Mouse (Mus musculus) layer of hippocampus, postnatal 25 days (tissue): ENCODE results near the gene Cend1. TPM values are rescaled to one million over a fixed set of nuclear protein-coding genes. Genes with fewer than 3 reads are reported as not detected.

Experiments
- DNase-seq, 2 experiments: peaks; one replicate each; pipeline ENCODE4 v3.0.0; 2022; ENCODE audit warnings: mixed read lengths in 2 of 2, low spot score in 1 of 2; ENCODE audit errors: extremely low spot score in 1 of 2
- total RNA-seq, 2 experiments: library from RNA; stranded (reverse); gene quantifications; 2 replicates each; pipeline ENCODE4 v1.2.3; 2021

The Cend1 gene
- total RNA-seq, result 100 to 1,000 TPM; 286 to 299 TPM

DNA sequence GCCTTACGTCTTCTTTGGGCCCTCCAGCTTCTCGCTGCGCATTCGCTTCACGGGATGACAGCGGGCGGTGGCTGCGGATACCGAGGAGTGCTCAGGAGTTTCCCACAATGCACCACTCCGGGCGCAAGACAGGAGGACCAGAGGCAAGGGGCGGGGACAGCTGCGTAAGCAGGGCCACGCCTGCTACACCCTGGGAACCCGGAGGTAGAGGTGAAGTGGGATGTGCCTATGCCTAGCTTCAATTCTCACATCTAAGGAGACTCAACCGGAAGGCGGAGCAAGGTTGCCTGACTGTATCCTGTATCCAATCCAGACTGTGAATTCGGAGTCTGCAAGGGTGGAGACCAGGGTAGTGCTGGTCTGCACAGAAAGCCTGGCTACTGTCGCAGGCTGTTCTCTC lies at the start of gene Cend1:
Cend1 (minus strand) TSS at position 182 of the 400 bp plus-strand sequence.
- DNase-seq, result peak; percentile 73 to 80

DNA sequence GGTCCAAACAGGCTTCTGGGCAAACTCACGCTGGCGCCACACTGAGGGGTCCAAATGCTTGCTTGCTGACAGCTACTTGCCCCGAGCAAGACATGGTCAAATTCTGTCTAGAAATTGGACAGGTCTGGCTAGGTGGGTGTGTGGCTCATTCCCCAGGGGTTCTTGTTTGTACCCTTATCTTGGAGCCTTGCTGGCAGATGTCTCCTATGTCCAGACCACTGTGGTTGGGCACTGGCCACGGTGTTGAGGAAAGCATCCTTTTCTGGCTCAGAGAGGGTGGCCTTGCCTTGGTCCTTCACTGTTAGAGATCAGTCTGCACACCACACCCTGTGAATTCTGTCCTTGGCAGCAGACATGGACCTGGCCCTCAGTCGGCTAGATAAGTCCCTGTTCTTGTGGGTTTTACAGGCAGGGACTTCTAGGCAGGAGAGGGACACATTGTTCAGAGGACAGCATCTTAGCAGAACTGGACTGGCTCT lies 49.0 kb upstream of the Cend1 start:
- no peak for DNase-seq

DNA sequence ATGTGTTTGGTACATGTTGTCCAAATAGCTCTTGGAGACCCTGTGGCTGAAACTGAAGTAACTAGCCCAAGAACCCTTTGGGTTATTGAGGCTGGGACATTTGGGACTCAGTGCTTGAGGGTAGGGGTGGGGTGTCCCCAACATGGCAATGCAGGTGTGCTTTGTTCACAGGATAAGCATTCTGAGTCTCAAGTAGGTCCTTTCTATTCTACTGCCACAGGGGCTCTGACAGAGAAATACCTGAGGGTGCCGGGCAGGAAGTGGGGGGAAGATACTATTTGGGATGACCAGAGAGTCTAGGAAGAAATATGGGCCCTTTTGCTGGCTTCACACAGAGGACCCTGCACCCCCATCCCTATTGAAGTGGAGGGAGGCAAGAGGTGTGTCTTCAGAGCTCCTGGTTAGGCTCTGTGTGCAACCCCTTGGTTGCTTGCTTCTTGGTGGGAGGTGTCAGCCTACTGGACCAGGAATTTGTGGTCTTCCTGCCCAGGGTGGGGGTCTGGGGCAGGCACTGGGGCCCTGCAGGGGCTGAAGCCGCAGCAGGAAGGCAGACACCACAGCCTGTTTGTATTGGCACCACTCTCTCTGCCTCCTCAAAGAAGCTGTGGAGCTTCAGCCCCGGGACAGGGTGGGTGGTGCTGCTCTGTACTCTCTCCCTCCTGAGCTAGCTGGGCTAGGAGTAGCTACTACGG lies 48.4 kb upstream of the Cend1 start:
- DNase-seq, result no peak

DNA sequence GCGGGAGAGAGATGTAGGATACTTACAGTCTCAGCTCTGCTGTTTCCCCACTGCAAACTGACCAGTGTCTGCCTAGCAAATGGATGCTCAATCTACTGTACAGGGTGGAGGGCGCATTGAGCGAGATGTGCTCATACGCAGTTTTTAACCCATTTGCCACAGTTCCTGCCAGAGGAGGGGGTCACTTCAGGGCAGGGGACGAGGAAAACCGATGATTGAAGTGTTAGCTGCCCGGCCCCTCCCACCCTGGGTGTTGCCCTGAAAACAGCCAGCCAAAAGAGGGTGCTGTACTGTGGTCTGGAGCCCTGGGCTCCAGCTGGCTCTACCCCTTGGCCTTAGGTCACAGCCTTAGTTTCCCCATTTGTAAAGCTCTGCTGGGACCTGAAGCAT lies 47.7 kb upstream of the Cend1 start:
- DNase-seq, result no peak

DNA sequence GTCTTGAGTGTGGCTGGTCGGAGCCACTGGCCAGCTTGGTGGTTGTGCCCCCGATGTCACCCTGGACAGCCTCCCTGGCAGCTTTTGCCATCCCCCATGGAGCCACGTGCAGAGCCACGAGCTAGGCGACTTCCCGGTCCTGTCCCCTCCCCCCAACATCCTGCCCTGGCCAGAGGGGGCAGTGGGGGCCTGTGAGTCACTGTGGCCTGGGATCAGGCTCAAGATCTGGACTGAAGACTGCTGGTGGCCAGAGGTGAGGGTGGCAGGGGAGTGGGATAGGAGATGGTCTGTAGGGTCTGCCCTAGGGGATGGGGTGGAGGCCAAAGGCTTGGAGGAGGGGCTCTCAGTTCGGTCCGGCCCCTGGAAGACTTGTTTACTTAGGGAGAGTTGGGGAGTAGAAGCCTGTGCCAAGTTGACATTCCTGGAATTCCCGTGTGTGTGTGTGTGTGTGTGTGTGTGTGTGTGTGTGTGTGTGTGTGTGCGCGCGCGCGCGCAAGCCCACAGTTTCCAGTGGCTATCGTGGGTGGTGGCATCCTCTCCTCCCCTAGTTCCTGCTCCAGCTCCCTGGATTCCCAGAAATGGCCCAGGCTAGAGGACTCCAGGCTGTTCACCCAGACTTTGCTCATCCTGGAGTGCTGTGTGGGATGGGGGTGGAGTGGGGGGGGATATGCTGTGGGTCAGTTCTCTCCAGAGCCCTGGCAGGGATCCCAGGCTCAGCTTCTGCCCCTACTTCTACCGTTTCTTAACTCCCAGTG lies 47.1 kb upstream of the Cend1 start:
- no peak for DNase-seq

DNA sequence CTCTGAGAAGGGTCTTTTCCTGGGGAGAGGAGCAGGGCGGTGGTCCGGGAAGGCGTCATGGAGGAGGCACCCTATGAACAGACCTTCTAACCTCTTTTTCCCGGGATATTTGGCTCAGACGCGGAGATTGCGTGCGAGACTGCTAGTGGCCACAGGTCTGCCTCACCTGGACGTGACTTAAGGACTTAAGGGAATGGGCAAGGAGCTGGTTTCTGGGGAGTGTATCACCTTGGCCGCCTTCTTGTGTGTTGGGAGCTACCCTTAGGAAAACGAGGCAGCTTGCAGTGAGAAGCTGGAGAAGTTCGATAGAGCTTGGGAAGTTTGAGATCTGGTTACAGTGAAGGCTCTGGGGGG lies 46.5 kb upstream of the Cend1 start:
- DNase-seq, result no peak

DNA sequence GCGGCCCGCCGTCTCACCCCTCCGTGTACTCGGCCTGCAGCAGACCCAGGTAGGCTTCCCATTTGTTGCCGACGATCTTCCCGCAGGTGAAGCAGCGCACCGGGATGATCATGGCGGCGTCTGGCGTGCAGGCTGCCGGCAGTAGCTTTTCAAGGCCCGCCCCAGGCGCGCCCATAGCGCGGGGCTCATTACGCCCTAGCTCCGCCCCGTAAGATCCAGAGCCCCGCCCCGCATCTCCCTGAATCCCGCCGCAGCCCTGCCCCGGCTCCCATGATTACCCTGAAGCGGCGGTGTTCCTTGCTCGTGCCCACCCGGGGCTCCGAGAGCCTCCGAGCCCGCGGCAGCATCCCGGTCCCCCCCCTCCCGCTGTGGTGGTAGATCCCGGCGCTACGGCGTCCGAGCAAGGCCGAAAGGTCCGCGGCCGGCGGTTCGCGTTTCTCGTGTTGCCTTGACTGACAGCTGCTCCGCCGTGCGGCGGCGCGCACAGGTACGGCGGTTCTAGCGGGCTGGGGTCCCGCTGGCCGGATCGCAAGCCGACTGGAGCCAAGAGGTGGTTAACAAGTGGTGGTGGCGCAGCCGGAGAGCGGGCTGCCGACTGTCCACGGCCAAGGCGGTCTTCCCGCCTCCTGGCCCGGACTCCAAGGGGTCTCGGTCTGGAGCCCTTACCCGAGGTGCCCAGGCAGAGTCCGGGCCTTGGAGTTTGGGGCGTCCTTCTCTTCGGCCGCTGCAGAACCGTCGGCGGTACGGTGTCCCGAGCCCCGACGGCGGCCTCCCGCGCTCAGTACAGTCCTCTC lies 45.9 kb upstream of the Cend1 start, which contains the start of the genes Polr2l and Tspan4:
Polr2l (minus strand) TSS at position 122 of the 794 bp plus-strand sequence.
Tspan4 (plus strand) TSS at position 230 of the 794 bp plus-strand sequence.
- DNase-seq, result peak; percentile 78 to 93

DNA sequence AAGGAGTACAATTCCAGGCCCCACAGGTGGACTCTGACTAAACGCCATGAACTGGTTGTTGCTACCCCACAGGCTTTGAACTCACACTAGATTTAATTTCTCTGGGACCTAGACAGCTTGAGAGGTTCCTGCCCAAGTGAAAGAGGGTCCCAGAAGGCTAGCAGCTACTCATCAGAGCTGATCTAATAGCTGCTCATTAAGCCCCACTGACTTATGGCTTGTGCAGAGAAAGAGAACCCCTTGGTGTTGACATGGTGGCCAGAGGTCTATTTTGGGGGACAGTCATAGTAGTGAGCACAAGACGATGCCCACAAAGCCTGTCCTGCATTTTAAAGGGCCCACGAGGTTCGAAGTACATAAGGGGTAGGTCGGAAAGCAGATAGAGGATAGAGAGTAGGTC lies 44.9 kb upstream of the Cend1 start:
- DNase-seq, result no peak

DNA sequence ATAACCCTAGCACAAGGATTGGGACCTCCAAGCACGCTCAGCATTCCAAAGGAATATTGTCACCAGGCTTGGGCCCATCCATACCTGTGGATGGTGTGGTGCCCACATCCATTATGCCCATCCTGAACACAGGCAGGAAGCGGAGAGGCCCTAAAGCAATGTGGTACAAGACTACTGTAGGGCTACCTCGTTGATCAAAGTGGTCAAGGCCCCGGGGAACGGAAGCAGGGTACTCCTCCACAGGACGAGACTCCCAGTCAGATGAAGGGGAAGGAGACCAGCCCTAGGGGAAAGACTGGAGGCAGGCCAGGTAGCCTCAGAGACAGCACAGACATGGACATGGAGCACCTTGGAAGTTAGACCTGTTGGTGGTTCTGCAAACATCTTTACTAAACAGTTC lies 43.5 kb upstream of the Cend1 start:
- DNase-seq, result no peak

DNA sequence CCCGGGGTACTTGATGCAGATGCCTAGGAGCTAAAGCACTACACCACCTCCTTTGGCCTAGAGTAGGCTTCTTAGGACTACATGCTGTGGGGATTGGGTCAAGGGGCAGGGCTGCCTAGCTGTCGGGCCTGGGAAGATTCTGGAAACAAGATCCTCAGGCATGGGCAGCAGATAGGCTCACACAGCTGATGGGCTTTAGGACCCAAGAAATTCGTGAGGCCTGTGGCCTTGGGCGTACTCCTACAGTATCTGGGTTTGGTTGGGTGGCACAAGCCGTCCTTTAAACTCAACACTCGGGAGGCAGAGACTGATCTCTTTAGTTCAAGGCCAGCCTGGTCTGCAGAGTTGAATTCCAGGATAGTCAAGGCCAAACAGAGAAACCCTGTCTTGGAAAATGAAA lies 42.9 kb upstream of the Cend1 start:
- DNase-seq, result no peak

DNA sequence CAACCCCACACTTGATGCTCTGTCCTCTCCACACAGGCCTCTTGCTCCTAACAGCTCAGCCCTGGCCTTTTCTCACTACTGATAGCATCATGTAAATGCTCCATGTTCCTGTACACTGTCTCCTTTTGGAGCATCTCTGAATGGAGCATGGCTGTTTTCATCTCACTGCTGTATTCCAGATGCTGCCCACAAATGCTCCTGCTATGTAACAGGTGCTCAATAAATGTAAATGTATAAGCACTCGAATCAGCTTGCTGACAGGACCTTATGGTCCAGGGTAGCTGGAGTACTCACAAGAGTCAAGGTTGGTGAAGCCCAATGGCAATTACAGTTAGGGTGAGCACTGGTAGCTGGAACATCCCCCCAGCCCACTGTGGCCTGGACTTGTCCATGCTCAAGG lies 41.9 kb upstream of the Cend1 start:
- DNase-seq, result no peak

DNA sequence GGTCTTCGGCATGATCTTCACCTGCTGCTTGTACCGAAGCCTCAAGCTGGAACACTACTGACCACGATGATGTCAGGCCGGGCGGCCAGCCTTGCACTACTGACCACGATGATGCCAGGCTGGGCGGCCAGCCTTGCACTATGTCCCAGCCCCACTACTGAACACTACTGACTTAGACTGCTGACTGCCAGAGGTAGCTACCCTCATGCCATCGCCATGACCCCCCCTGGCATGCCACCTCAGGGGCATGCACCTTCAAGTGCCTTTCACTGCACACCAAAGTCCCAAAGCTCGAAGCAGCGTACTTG lies 41.3 kb upstream of the Cend1 start:
- DNase-seq, result no peak

DNA sequence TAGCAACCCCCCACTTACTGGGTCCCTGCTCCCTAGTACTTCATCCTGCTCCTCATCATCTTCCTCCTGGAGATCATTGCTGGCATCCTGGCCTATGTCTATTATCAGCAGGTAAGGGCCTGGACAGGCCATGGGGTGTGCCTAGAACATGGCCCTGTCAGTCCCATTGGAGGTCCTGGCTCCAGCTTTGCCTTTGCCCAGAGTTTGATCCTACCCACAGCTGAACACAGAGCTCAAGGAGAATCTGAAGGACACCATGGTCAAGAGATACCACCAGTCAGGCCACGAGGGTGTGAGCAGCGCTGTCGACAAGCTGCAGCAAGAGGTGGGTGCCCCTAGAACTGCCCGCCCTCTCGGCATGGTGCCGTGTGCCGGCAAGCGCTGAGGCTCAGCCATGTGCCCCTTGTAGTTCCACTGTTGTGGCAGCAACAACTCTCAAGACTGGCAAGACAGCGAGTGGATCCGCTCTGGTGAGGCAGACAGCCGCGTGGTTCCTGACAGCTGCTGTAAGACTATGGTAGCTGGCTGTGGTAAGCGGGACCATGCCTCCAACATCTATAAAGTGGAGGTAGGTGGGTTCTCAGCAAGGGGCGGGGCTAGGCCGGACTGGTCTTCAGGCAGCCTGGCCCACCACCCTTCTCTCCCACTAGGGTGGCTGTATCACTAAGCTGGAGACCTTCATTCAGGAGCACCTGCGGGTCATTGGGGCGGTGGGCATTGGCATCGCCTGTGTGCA lies 40.8 kb upstream of the Cend1 start:
- no peak for DNase-seq

DNA sequence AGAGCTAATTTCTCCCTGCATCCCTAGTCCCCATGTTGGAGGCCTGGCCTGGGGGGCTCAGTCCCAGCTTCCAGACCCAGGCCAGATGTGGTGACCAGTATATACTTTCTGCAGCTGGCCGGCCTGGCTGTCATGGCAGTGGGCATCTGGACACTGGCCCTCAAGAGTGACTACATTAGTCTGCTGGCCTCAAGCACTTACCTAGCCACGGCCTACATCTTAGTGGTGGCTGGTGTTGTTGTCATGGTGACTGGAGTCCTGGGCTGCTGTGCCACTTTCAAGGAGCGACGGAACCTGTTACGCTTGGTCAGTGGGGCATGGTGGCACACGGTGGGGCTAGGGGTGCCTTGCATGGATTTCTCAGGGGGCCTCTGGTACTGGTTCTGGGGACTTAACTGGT lies 40.1 kb upstream of the Cend1 start:
- DNase-seq, result no peak

DNA sequence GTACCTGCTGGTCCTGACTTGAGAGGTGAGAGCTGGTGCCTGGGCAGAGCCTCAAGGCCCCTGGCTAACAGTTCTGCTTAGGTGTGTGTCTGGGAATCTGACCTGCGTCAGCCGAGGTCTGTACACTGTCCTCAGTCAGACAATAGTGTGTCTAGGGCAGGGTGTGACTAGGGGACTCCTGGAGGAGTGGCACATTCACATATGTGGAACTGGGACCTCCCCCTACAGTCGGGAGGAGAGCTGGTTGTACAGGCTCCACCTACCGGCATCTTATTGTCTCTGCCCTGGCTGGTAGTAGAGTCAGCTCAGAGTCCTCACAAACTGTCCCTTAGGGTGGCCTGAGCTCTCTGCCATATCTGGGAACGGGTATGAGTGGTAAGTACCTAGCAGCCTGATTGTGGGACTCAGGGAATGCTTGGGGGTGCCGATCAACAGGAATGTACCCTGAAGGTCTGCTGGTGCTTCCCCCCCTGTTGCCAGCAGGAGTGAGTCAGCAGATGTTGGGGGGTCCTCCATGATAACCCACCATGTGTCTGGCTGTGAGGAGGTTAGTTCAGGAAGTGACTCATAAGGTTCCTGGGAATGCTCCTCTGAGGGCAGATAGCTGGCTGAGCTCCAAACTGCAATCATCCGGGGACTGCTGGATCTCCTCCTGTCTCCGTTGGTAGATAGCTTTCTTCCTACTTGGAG lies 39.4 kb upstream of the Cend1 start:
- peak in 1 of 2 experiments; percentile 38 for DNase-seq

DNA sequence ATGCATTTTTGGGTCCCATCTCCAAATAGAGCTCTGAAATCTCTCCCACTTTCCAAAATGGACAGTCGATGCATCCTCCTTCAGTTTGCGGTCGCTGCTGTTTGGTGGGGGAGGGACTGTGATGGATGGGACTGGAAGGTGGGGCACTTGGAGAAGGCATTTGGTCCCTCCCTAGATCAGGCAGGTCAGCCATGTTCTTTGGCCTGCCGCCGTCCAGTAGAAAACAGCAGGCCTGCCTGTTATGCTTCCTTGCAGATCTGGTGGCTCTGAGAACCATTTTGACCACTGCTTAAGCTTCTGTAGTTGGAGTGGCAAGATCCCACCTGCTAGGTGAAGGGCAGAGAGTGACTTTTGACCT lies 38.9 kb upstream of the Cend1 start:
- no peak for DNase-seq

DNA sequence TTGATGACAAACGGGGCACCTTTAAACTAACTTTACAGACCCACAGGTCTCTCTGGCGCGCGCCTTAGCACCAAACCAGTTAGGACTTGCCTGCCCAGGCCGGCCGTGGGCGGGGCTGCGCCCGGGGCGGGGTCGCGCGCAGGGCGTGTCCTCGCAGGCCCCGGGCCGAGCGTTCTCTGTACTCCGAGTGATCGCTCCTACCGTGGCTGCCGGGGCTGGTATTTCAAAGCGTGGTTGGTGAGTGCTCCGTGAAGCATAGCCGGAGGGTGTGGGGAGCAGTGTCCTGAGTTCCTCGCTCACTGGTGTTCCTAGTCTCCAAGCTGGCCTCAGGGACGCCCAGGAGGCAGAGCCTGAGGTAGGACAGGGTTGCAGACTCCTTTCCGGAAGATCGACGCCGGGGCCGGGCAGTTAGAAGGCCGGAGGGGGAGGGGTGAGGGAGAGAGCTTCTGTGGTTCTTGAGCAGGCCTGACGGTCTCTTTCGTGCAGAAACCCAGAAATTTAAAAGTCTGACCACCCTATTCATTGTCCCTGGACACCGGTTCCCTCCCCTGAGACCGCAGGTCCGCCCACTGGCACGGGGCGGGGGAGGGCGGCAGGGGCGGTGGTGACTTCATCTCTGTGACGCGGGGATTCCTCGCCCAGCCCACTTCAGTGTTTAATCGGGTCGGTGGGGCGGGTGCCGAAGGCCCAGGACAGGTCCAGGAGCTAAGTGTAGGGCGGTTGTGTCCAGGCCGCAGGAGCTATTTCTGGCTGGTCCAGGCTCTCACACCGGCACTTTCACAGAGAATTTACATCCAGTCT lies 38.1 kb upstream of the Cend1 start, which contains the start of gene Cd151:
Cd151 (plus strand) TSS at position 163 of the 801 bp plus-strand sequence.
- peak; percentile 49 to 54 for DNase-seq

DNA sequence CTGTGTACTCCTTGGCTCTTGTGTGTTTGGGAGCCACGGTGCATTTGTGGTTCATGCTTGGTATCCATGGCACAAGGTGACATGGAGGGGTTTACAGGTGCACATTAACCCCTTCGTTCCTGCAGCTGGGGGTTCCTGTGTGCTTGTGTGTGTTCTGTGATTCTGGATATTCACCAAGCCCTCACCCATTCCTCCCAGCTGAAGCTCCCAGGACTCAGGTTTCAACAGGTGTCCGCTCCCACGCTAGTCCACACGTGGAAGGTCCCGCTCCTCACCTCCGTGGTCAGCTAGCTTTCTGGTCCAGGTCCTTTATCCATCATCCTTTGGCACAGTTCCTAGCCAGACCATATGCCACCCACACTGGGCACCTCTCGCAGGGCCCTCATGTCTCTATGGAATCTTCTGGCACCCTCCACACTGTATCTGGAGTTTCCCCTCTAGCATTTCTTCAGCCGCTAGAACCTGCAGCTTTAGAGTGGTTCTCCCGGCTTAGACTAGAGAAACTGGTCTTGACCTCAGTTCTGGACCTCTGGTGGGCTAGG lies 37.4 kb upstream of the Cend1 start:
- no peak for DNase-seq

DNA sequence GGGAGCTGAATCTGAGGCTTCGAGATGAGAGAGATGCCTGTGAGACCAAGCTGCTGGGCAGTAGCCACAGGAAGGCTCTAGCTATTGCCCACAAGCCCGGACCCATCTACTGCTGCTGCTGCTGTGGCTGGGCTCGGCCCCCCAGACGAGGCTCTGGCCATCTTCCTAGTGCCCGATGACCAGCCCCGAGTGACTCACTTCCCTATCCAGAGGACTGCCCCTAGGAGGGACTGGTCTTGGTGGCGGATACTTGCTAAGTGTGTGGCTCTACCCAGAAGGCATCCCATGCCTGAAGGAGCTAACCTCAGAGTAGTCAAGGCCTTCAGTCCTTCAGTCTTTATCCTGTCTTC lies 36.7 kb upstream of the Cend1 start:
- DNase-seq, result no peak
